Mouse (Mus musculus) brown adipose tissue, adult 24 weeks (tissue): ENCODE measurements around the gene Dll3. TPM values are rescaled to one million over a fixed set of nuclear protein-coding genes. Genes with fewer than 3 reads are reported as not detected.
A peak's percentile ranks its signal among the peaks of the same experiment; 100 is the strongest.
"Not testable (repeated sequence)": the region's sequence is repeated elsewhere in the genome, so short reads cannot be mapped to it uniquely, and the experiment has no call there.

ENCODE experiments used
- H3K27ac ChIP-seq: fragments of 200-500 bp; replicated peaks from 2 replicates; pipeline ENCODE4 v1.5.1; 2012; ENCODE audit warnings: low read depth, mild to moderate bottlenecking, low read length
- H3K4me1 ChIP-seq: fragments of 200-500 bp; 2 replicates; pipeline ENCODE4 v1.6.1; 2012; ENCODE audit warnings: low read length, mixed read lengths; ENCODE audit not compliant: control insufficient read depth, insufficient read depth, insufficient read length
- H3K4me3 ChIP-seq: fragments of 200-500 bp; 2 replicates; pipeline ENCODE4 v1.5.1; 2012; ENCODE audit warnings: low read depth, mild to moderate bottlenecking, low read length, moderate library complexity; ENCODE audit not compliant: insufficient read depth
- polyA plus RNA-seq: library from polyadenylated mRNA; stranded (reverse); fragments of >200 nt; gene quantifications from 2 replicates; pipeline ENCODE4 v1.2.4, GENCODE M21; 2012; ENCODE audit not compliant: missing spikeins, insufficient read depth, insufficient read length

The Dll3 gene
- polyA plus RNA-seq, 1 experiment, result not detected

- H3K4me3 ChIP-seq, result peak within 1 kb of the TSS; percentile 67
- no peaks in the 10 kb centered on the region for H3K4me1 ChIP-seq
- H3K27ac ChIP-seq, result no peak within 1 kb of the TSS
These were observed 24.3 kb downstream of the Dll3 start, which contains the start of gene Eid2b for GRCm38 (mm10) chr7:28277615-28278278. Gene Eid2b, plus strand, starts transcription at chr7:28277739.

- H3K4me3 ChIP-seq, result no peak overlapping the region
- no peaks in the 10 kb centered on the region for H3K4me1 ChIP-seq
- H3K27ac ChIP-seq, result no peak overlapping the region
These were observed 24.8 kb downstream of the Dll3 start for GRCm38 (mm10) chr7:28277237-28277614.

- Histone ChIP-seq H3K27ac (no peak overlapping the region), H3K4me1 (0 out of 2 replicates have a peak, but pooled peaks cover 2% of the 10 kb centered on the region), H3K4me3 (no peak overlapping the region)
These were observed 30.3 kb downstream of the Dll3 start for GRCm38 (mm10) chr7:28271761-28272160.

- Histone ChIP-seq H3K4me3 (no peak overlapping the region), H3K27ac (no peak overlapping the region), H3K4me1 (0 out of 2 replicates have a peak, but pooled peaks cover 2% of the 10 kb centered on the region)
These were observed 32.7 kb downstream of the Dll3 start for GRCm38 (mm10) chr7:28269355-28269754.

GRCm38 (mm10) chr7:28268576-28268975 lies 33.5 kb downstream of the Dll3 start:
- Histone ChIP-seq H3K4me1 (0 out of 2 replicates have a peak, but pooled peaks cover 2% of the 10 kb centered on the region), H3K4me3 (peak overlapping the region; percentile 87), H3K27ac (peak overlapping the region; percentile 7; the same call in 1 of the 2 replicates)

- peak overlapping the region; percentile 87 for H3K4me3 ChIP-seq
- H3K27ac ChIP-seq, result 0 out of 2 replicates have a peak overlapping the region, but pooled peaks have one; percentile 7
- 0 out of 2 replicates have a peak, but pooled peaks cover 2% of the 10 kb centered on the region for H3K4me1 ChIP-seq
These were observed 34.0 kb downstream of the Dll3 start for GRCm38 (mm10) chr7:28268042-28268531.

GRCm38 (mm10) chr7:28267129-28268041 lies 34.7 kb downstream of the Dll3 start, which contains the start of gene Eid2:
Gene Eid2, plus strand, starts transcription at chr7:28267881.
- H3K4me3 ChIP-seq, result peak within 1 kb of the TSS; percentile 87
- peak within 1 kb of the TSS; percentile 7; the same call in 1 of the 2 replicates for H3K27ac ChIP-seq
- H3K4me1 ChIP-seq, result 0 out of 2 replicates have a peak, but pooled peaks cover 2% of the 10 kb centered on the region

GRCm38 (mm10) chr7:28265391-28265790 lies 36.6 kb downstream of the Dll3 start:
- Histone ChIP-seq H3K4me3 (no peak overlapping the region), H3K27ac (no peak overlapping the region), H3K4me1 (0 out of 2 replicates have a peak, but pooled peaks cover 2% of the 10 kb centered on the region)

- no peak overlapping the region for H3K4me3 ChIP-seq
- H3K4me1 ChIP-seq, result 0 out of 2 replicates have a peak, but pooled peaks cover 2% of the 10 kb centered on the region
- H3K27ac ChIP-seq, result no peak overlapping the region
These were observed 38.3 kb downstream of the Dll3 start for GRCm38 (mm10) chr7:28263786-28264185.

- no peak overlapping the region for H3K4me3 ChIP-seq
- no peaks in the 10 kb centered on the region for H3K4me1 ChIP-seq
- no peak overlapping the region for H3K27ac ChIP-seq
These were observed 39.2 kb downstream of the Dll3 start for GRCm38 (mm10) chr7:28262861-28263260.

- no peak overlapping the region for H3K27ac ChIP-seq
- H3K4me1 ChIP-seq, result no peaks in the 10 kb centered on the region
- no peak overlapping the region for H3K4me3 ChIP-seq
These were observed 46.6 kb downstream of the Dll3 start for GRCm38 (mm10) chr7:28255476-28255875.

GRCm38 (mm10) chr7:28254591-28254990 lies 47.4 kb downstream of the Dll3 start:
- Histone ChIP-seq H3K27ac (no peak overlapping the region), H3K4me1 (no peaks in the 10 kb centered on the region), H3K4me3 (no peak overlapping the region)

- no peak overlapping the region for H3K4me3 ChIP-seq
- no peaks in the 10 kb centered on the region for H3K4me1 ChIP-seq
- no peak overlapping the region for H3K27ac ChIP-seq
These were observed 50.1 kb downstream of the Dll3 start for GRCm38 (mm10) chr7:28251976-28252375.

GRCm38 (mm10) chr7:28248957-28249356 lies 53.1 kb downstream of the Dll3 start:
- Histone ChIP-seq H3K4me1 (no peaks in the 10 kb centered on the region), H3K27ac (no peak overlapping the region), H3K4me3 (no peak overlapping the region)

GRCm38 (mm10) chr7:28243943-28244342 lies 58.1 kb downstream of the Dll3 start:
- not testable (repeated sequence) for H3K4me1 ChIP-seq, H3K27ac ChIP-seq

More at GRCm38 (mm10) chr7:28243943-28244342, 58.1 kb downstream of the Dll3 start:
- not testable (repeated sequence) for H3K4me3 ChIP-seq
